Mouse (Mus musculus) T-cell, adult 2 months (primary cell): Measurements from ENCODE around the gene Atp2b2.

ENCODE experiments used
- DNase-seq: peaks from one replicate; pipeline ENCODE4 v3.0.0; 2022; ENCODE audit warnings: low spot score

The Atp2b2 gene

DNA sequence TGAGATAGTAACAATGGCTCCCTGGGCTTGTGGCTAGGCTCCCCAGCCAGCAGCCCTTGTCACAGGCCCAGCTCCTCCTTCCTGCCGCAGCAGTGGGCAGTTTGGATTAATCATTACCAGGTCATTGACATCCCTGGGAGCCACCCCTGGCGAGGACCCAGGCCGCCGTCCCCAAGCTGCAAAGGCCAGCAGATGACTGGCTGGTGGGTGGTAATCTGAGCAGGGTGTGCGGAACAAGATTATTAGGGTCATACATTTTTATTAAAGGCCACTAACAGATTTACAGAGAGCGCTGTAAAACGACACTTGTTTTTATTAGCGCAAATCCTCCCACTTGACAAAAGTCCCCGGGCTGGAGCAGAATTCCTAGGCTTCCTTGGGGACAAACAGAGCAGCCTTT lies 29.6 kb downstream of the Atp2b2 start:
- DNase-seq: no peak

DNA sequence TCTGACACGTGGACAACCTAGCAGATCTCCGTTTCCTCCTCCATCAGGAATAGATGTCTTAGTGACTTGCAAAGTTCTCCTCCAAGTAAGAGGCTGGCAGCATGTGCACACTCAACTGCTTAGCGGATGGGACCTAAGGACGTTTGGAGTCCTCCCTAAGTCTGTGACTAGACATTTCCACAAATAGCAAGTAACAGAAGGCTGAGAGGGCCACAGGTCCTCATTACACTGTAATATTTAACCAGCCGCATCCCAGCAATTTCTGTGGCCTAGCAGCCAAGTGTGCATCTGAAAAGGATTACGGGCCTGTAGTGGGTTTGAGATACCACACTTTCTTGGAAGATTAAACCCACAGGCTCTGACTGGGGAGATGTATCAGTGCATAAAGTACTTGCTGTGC lies 30.4 kb downstream of the Atp2b2 start:
- DNase-seq: no peak

DNA sequence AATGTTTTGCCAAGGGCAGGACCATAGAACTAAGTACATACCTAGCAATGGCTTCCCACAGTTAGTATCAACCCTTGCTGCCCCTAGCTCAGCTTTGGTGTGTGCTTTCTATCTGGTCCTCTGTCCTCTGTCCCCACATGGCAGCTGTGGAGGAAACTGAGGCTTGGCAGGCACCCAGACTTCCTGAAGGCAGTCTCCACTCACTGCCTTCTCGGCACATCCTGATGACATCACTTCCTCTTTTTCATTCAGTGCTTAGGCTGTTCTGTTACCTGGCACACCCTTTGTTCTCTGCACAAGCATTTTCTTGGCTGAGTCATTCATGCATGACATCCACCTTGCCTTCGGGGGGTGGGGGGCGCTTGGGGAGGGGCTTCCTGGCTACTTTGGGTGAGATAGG lies 38.6 kb downstream of the Atp2b2 start:
- DNase-seq: no peak

DNA sequence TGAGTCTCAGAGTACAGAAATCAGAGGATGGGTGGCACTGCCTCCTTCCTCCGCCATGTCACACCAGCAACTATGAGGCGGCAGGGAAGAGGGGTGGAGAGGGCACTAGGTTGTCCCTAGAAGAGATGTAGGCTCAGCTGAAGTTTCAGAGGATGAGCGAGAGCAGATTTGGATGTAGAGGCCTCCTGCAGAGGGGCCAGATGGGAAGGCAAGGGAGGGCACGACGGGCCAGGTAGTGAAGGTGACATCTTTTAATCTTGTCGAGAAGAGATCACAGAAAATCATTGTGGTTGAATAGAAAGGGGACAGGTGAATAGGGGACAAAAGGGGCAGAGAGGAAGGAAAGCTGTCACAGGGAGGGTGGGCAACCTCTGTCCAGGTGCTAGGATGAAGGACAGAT lies 41.5 kb downstream of the Atp2b2 start:
- no peak for DNase-seq

DNA sequence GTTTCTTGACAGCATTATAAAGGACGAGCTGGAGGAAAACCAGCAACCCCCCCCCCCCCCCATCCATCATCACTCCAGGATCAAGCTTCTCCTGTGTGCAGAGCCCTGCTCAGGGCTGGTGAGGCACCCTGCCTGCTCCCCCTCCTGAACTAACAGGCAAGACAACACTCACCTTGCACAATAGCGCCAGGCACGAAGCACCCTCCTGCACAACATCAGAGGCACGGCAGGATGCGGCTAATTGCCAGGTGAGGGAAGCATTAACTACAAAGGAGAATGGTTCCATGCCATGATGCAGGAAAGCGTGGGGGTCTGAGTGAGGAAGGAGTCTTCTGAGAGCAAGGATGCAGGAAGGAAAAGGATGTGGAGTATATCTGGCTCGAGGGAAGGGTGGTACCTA lies 42.1 kb downstream of the Atp2b2 start:
- DNase-seq: no peak

DNA sequence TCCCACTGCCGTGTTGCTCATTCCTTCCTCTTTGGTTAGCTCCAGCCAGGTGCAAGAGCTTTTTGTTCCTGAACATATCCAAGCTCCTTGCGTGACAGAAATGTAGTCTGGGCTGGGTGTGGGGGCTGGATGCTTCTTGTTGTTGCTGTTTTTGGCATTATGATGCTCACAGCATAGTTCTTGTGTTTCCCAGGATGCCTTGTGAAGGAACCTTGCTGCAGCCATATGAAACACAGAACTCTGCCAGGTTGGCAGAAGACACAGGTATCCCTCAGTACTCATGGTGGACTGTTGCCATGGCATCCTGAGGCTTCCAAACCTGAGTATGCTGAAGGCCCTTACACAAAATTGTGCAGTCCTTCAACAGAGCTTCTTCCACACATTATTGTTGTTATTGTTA lies 44.0 kb downstream of the Atp2b2 start:
- no peak for DNase-seq

DNA sequence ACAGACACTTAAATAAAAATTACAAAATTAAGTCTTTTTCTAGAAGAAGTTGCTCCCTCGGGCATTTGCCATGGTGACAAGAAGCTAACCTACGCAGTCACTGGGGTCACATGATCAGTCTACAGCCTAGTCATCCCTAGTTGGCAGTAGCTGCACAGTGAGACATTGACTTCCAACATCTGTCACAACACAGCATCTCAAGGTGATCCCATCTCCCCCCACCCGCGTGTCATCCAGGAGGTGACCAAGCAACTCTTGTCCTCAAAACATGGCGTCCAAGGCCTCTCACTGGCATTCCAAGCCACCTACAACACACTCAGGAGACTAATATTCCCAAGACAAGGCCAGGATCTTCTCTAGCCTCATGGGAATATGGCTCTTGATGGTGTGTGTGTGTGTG lies 48.2 kb downstream of the Atp2b2 start:
- DNase-seq: no peak

DNA sequence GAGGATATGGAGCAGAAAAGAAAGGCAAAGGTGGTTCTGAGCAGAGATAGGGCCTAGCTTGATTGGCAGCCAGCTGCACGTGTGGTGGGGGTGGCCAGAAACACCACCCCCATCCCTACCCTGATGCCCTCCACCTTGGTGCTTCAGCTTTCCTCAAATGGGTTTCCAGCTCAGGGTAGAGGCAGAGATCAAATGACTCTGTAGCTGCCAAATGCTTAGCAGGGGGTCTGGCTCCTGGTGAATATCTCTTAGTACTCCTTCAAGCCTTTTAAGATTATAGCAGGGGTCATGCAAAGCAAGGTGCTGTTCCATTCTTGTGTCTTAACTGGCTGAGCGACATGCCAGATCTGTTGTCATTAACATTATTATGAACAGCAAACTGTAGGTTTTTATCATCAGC lies 50.3 kb downstream of the Atp2b2 start:
- DNase-seq: no peak

DNA sequence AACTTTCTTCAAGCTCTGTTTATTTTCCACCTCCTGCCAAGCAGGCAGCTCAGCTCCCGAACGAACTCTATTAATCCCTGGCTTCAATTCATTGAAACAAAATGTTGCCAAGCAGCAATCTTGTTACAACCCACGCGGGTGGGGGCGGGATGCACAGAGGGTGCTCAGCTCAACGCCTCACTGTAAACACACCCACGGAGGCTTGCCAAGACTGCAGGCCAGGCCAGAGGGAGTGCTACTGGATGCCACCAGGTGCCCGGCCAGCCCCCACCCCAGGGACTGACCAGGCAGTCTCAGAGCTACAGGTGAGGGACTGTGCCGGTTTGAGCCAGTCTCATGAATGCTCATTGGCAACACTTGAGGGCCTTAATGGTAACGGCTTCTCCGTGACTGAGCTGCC lies 50.9 kb downstream of the Atp2b2 start:
- no peak for DNase-seq

DNA sequence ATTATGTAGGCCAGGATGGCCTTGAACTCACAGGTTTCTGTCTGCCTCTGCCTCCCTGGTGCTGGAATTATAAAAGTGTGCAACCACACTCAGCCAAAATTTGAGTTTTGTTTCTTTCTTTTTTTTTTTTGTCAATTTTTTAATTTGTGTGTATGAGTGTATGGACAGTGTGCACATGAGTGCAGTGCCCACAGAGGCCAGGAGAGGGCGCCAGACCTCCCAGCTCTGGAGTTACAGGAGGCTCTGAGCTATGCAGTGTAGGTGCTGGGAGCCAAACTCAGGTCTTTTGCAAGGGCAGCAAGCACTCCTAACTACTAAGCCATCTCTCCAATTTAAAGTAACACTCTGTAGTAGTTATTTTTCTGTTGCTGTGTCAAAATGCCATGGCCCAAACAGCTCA lies 52.4 kb downstream of the Atp2b2 start:
- no peak for DNase-seq

DNA sequence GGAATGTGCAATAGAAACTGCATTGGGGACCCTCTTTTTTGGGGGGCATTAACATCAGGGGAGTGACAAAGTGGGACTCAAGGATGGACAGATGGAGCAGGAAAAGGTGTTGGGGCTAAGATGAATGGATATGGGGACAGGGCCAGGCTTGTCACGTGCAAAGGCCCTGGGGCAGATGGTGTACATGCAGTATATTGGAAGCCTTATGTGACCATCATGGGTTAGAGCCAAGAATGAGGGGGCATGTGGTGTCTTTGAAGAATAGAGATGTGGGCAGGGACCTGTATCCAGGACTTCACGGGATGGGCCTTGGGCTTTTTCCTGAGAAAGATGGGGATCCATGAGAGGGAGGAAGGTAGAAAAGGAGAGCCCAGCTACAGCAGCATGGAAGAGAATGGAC lies 53.9 kb downstream of the Atp2b2 start:
- DNase-seq: no peak

DNA sequence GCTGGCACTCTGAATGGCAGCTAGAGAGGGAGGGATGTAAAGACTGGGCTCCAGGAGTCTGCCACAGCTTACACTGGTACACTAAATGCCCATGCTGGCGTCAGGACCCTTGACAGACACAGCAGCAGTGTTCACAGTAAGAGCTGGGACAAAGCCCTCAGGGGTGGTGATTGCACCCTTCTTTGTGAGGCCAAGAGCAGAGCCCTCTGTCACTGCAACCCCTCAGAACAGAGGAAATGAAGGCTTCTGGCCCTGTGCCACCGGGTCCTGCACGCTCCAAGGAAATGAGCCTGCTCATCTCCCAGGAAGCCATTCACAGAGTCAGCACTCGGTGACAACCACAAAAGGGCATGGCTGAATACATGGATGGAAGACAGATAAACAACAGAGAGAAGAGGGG lies 55.7 kb downstream of the Atp2b2 start:
- no peak for DNase-seq

DNA sequence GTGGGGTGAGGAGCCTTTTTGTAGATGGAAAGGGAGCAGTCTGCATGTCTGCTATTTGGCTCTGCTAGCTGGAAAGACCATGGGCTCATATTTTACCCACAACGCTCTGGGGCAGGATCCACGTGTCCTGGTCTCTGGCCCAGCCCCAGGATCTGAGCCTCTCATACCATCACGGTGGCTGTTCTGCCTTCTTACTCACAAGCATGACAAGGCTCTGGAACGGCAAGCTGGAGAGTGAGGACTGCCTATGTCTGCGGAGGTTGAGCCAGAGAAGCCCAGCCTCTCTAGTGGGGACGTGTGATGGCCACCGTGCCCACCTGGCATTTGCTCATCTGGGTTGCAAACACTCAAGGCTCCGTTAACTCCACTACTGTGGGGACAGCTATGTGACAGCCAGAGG lies 63.7 kb downstream of the Atp2b2 start:
- no peak for DNase-seq

DNA sequence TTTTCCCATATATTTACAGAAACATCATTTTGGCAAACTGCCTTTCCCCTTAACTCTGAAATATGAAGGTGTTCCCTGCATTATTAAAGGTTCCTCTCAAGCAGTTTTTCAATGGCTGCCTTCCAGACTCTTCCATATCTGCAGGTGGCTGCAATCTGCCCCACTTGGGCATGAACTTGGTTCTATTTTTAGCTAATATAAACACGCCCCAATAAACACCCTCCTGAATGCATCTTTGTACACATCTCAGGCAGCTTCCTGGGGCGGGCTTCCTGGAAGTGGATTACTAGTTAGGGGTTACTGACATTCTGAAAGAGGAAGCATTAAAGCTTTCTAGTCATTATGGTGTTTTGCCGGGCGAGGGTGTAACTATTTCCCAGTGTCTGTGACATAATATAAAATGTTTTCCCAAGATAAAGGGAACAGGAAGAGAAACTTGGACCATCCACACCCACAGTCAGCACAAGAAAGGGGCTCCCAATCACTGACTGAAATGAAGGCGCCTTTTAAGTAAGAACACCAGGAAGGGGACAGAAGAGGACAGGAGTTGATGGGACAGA lies 64.2 kb downstream of the Atp2b2 start:
- no peak for DNase-seq

DNA sequence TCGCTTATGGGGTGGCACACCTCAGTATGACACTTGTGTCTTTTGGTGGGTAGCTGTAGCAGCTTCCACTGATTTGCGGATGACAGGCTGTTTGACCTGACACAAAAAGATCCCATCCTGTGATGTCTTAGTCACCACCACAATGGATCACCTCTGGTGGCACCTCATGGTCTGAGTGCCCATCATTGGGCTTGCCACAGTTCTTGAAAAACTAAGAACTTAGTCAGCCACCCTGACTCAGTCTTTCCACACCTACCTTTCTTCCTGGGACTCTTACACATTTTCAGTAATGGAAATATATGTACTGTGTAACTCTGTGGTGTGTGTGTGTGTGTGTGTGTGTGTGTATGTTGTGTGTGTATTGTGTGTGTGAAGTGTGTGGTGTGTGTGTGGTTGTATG lies 71.5 kb downstream of the Atp2b2 start:
- no peak for DNase-seq

DNA sequence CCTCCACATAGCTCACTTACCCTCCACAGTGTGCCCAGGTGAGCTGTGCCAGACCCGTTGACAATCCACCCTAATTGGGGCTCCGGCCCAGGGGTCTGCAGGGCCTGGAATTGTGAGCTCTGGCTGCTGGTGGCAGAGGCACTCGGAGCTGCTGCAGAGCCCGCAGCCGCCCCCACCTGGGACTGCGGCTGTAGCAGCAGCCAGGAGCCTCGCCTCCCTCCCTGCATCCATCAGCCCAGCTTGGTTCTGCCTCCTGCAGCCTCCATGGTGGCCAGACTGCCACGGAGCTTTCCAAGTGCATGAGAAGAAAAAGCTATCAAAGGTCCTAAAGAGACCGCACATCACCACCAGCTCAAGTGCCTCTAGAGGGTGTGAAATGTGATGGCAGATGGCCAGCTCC lies 71.9 kb downstream of the Atp2b2 start:
- no peak for DNase-seq

DNA sequence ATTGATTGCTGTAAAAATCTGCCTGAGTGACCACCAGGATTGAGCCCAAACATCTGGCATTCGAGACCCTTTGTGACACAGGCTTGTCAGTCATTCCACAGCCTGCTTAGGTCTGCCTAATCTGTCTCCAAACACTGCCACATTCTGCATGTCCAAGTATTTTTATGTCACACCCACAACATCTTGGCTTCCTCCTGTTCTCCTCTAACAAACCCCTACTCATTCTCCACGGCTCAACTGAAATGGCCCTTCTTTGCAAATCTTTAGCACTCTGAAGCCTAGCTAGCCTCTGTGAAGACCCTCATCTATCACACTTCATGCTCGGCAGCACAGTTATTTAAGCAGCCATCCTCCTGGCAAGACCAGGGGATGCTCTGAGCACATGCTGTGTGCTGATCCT lies 72.7 kb downstream of the Atp2b2 start:
- DNase-seq: no peak

DNA sequence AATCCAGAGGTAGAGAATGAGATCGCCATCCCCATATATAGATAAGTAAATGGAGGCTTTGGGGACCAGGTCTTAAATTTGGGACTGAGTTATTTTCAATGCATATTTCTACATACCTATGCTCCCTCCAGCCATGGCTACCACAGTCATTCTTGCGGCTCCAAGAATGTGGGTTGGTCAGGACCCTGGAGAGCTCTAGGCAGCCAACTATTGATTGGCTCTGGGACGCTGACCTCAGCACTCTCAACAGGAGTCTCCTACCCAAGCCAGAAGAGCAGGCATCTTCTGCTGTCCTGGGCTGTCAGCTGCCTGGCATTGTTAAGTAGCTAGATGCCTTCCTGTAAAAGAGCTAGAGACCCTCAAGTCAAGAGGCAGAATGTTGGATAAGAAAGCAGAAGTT lies 79.6 kb downstream of the Atp2b2 start:
- no peak for DNase-seq

DNA sequence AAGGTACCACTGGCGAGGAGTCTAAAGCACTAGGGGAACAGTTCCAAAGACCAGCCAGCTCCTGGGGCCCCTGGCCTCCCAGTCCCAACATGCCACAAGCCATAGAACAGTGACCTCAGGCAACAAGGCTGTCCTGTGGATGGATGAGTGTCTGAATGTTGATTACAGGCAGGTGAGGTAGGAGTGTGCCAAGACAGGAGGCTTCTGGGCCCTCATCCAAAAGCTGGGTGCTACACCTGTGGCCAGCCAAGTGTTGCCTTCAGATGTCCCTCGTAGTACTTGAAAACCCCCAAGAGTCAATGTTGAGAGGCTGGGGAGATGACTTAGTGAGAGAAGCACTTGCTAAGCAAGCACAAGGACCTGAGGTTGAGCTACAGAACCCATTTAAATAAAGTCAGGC lies 80.8 kb downstream of the Atp2b2 start:
- DNase-seq: no peak

DNA sequence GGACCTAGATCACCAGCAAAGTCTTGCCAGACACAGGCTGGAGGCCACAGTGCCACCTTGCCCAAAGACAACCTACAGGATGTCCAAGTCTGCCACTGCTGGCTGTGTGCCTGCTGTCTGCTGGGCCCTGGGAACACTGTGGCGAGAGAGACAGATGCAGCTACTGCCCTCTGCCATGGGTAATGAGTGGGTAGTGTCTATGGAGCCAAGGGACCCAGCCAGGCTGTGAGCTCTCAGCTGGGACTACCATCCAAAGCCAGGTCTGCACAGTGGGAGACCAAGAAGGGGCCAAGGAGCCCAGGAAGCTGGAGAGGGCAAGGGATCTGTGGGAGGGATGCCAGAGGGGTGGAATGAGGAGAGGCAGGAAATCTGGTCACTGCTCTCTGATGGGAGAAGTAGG lies 83.1 kb downstream of the Atp2b2 start:
- no peak for DNase-seq

DNA sequence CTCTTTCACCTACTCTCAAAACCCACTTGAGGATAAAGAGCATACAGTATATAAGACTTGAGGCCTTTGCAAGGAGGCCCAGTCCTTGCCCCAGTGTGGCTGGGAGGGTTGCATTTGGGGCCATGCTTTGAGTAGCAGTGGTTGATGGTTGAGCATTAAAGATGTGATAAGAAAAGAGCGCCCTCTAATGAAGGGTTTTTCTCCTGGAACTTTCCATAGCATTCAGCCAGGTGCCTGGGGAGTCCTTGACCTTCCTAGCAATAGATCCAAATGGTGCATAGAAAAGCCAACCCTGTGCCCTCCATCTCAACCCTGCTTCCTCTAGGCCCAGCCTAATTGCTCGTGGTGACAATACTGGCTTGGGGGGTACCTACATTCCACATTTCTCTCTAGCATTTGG lies 83.7 kb downstream of the Atp2b2 start:
- DNase-seq: no peak

DNA sequence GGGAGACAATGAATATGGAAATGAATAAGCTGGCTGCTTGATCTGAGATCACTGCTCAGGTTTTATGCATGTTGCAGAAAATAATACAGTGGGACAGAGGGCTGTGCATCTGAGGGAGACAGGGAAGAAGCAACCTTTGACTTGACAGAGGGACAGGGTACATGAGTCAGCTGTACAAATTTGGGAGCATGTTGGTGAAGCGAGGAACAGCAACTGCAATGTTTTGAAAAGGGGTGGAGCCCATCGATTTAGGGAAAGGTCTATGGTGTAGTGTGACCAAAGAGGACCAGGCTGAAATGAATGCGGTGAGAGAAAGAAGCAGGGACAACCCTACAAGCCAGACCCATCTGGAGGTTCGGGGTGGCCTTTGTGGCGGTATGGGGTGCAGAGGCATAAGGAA lies 84.4 kb downstream of the Atp2b2 start:
- no peak for DNase-seq

DNA sequence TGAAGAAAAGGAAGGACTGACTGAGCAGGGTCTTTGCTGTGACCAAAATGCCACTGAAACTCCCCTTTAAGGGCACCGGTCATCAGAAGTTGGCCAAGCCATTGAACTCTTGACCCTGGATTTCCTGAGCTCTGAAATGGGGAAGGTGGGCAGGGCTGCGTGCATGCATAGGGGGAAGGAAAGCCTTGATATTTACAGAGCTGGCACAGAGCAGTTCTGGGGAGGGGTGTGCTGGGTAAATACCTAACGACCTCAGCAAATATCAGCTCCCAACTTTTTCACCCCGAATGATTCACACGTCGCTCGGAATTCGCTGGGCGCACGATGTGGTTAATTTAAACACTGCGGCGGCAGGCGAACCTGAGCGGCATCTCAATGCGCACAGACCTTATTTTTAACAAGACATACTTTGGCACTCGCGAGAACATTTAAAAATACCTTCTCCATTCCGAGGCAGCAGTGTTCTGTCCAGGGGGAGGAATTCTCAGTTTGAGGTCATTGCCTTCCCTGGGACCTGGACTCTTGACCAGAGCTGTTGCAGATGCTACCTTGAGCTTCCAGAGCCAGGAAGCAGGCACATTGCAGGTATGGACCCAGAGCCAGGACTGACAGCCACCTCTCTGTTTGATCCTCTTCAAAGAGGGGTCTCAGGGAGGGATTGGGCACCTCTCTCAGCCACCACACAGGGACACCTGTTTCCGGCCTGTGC lies 85.0 kb downstream of the Atp2b2 start:
- no peak for DNase-seq

DNA sequence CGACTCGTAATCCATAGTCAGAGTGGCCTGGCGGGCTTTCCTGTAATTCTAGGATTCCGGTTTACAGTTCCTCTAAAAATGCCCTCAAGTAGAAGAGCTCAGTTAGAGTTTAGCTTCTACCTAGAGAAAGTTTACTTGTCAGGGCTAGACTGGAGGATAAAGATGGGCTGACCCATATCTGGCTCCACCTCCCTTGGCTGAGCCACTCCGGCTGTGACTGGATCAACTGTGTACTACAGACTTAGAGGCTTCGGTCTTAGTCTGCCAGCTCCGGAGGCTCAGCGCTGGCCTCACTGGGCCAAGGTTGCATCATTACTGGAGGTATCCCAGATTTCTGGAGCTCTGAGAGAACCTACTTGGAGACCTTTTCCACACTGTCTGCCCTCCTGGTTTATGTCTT lies 94.9 kb downstream of the Atp2b2 start:
- DNase-seq: no peak

DNA sequence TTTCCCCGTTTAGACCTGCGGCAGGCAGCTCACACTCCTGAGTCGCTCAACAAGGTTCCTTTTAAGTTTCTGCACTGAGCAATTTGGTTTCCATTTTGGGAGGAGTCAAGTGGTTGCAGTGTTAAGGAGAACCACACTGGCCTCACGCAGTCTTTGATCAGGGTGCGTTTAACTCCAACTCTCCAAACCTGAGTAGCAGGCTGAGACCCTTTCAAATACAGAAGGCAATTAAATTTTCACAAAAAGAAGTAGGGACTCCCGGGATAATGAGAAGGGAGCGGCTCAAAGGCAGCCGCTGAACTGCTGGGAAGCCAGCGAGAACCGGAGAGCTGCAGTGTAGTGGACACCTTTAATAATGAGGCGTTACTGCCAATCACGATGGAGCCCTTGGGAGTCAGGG lies 100.1 kb downstream of the Atp2b2 start:
- no peak for DNase-seq
